In genomic region chr4:26767896-26768295, GRCm38 (mm10) we compare ENCODE assay signal across 12 mouse cellular contexts.
"Had no signal": no experiment of that assay in that cellular context is flagged by ENCODE, and none has a peak within 500 bp of the region (broad histone marks: within the 10 kb centered on the region; RNA-seq: fewer than 3 reads in every experiment).

No protein-coding gene starts in this region.

- H3K36me3 ChIP-seq: liver, embryonic 13.5 days had no signal

- H3K4me1 ChIP-seq: liver, embryonic 13.5 days had no signal

- H3K4me2 ChIP-seq: liver, embryonic 13.5 days had no signal

- DNase-seq: kidney, adult 2 months; kidney, postnatal 36 days; layer of hippocampus, postnatal 36 days; liver, embryonic 13.5 days; lung, adult 2 months; lung, postnatal 14 days; lung, postnatal 4 days; thymus, adult 18-20 months; thymus, postnatal 36 days had no signal

- ATAC-seq: midbrain, embryonic 16.5 days had no signal

- H3K9ac ChIP-seq: liver, embryonic 13.5 days had no signal

- H3K27ac ChIP-seq: kidney, postnatal 0 days; left cerebral cortex, adult 2 months; liver, embryonic 13.5 days had no signal

- H3K9me3 ChIP-seq: liver, embryonic 13.5 days had no signal

- H3K4me3 ChIP-seq: left cerebral cortex, adult 2 months; liver, embryonic 13.5 days had no signal

- H3K27me3 ChIP-seq: liver, embryonic 13.5 days had no signal
